Comparison of ENCODE assay signal across 27 mouse cellular contexts in genomic region chr14:21237051-21237450, GRCm38 (mm10).
DNase-seq lines count a peak whose midpoint lies in the region; ATAC-seq and TF ChIP-seq lines count a peak whose summit lies in the region.
"Had no signal": no experiment of that assay in that cellular context is flagged by ENCODE, and none has a peak within 500 bp of the region (broad histone marks: within the 10 kb centered on the region; RNA-seq: fewer than 3 reads in every experiment).

No protein-coding gene starts in this region.

- no peaks in the 10 kb centered on the region for H3K27me3 ChIP-seq in liver, adult 2 months (ENCODE audit: control insufficient read depth, insufficient read depth, low read length)
- no peaks in the 10 kb centered on the region for H3K27me3 ChIP-seq in liver, embryonic 11.5 days (replicated peaks; ENCODE audit: control insufficient read depth, insufficient read depth, low read length)
- no peaks in the 10 kb centered on the region for H3K27me3 ChIP-seq in midbrain, embryonic 11.5 days (ENCODE audit: control insufficient read depth, insufficient read depth, low read length)
- H3K27me3 ChIP-seq in midbrain, embryonic 10.5 days (ENCODE audit: low read depth, poor library complexity, severe bottlenecking) = no peaks in the 10 kb centered on the region
- no peaks in the 10 kb centered on the region for H3K27me3 ChIP-seq in kidney, embryonic 15.5 days
- H3K27me3 ChIP-seq: CH12.LX; embryonic facial prominence, embryonic 13.5 days; embryonic facial prominence, embryonic 15.5 days; forebrain, embryonic 12.5 days; Patski had no signal

- H3K9me3 ChIP-seq in liver, embryonic 11.5 days (ENCODE audit: control insufficient read depth, low read length) = no peaks in the 10 kb centered on the region
- H3K9me3 ChIP-seq in midbrain, embryonic 11.5 days (ENCODE audit: control insufficient read depth, low read length) = no peaks in the 10 kb centered on the region
- no peaks in the 10 kb centered on the region for H3K9me3 ChIP-seq in midbrain, embryonic 10.5 days (replicated peaks)
- H3K9me3 ChIP-seq in kidney, embryonic 15.5 days (replicated peaks) = no peaks in the 10 kb centered on the region
- H3K9me3 ChIP-seq: embryonic facial prominence, embryonic 13.5 days; embryonic facial prominence, embryonic 15.5 days; forebrain, embryonic 10.5 days; forebrain, embryonic 12.5 days; G1E had no signal

- TF ChIP-seq POLR2A in liver, adult 2 months (IDR thresholded peaks at IDR 0.05; ENCODE audit: extremely low read depth, insufficient read depth, low read length) = no peak

- H3K4me3 ChIP-seq in liver, adult 2 months (ENCODE audit: insufficient read depth, low read depth, low read length) = no peak overlapping the region
- no peak overlapping the region for H3K4me3 ChIP-seq in liver, embryonic 11.5 days (ENCODE audit: low read depth, low read length)
- H3K4me3 ChIP-seq in midbrain, embryonic 11.5 days (ENCODE audit: low read depth, low read length) = no peak overlapping the region
- H3K4me3 ChIP-seq in midbrain, embryonic 10.5 days = no peak overlapping the region
- H3K4me3 ChIP-seq in kidney, embryonic 15.5 days (replicated peaks) = no peak overlapping the region
- H3K4me3 ChIP-seq: embryonic facial prominence, embryonic 13.5 days; embryonic facial prominence, embryonic 15.5 days; erythroblast, embryonic 14.5 days; forebrain, embryonic 10.5 days; forebrain, embryonic 12.5 days had no signal

- WGBS in liver, adult 2 months = 71% methylated on average over 2 of the region's 2 CpGs
- 92% methylated on average over 2 of the region's 2 CpGs for WGBS in liver, embryonic 11.5 days
- 98% methylated on average over 2 of the region's 2 CpGs for WGBS in midbrain, embryonic 11.5 days
- WGBS in midbrain, embryonic 10.5 days = 99% methylated on average over 2 of the region's 2 CpGs
- 99% methylated on average over 2 of the region's 2 CpGs for WGBS in kidney, embryonic 15.5 days

- no peak overlapping the region for H3K27ac ChIP-seq in liver, adult 2 months (replicated peaks; ENCODE audit: insufficient read depth, low read depth, low read length)
- H3K27ac ChIP-seq in liver, embryonic 11.5 days (ENCODE audit: low read depth, low read length) = no peak overlapping the region
- no peak overlapping the region for H3K27ac ChIP-seq in midbrain, embryonic 11.5 days (ENCODE audit: low read depth, low read length)
- H3K27ac ChIP-seq in midbrain, embryonic 10.5 days (replicated peaks) = no peak overlapping the region
- no peak overlapping the region for H3K27ac ChIP-seq in kidney, embryonic 15.5 days
- H3K27ac ChIP-seq: embryonic facial prominence, embryonic 13.5 days; embryonic facial prominence, embryonic 15.5 days; forebrain, embryonic 10.5 days; forebrain, embryonic 12.5 days had no signal

- no peak for TF ChIP-seq CTCF in liver, adult 2 months (IDR thresholded peaks at IDR 0.05; ENCODE audit: low read depth, low read length)

- no peak overlapping the region for H3K9ac ChIP-seq in liver, adult 2 months (ENCODE audit: low read depth, low read length)
- H3K9ac ChIP-seq in liver, embryonic 11.5 days (ENCODE audit: low read depth, low read length) = no peak overlapping the region
- no peak overlapping the region for H3K9ac ChIP-seq in midbrain, embryonic 11.5 days (ENCODE audit: low read length)
- no peak overlapping the region for H3K9ac ChIP-seq in kidney, embryonic 15.5 days
- H3K9ac ChIP-seq: embryonic facial prominence, embryonic 13.5 days; embryonic facial prominence, embryonic 15.5 days; forebrain, embryonic 12.5 days had no signal

- peak; percentile 50 for DNase-seq in liver, adult 2 months (ENCODE audit: extremely low read depth, low read depth, low spot score)
- DNase-seq in liver, embryonic 11.5 days (ENCODE audit: low spot score) = no peak
- DNase-seq in midbrain, embryonic 11.5 days (ENCODE audit: low spot score, missing footprints) = peak; percentile 49
- no peak for DNase-seq in midbrain, embryonic 10.5 days (ENCODE audit: low spot score)
- DNase-seq: adrenal gland, adult 2 months; adrenal gland, postnatal 10 days; adrenal gland, postnatal 25 days; B cell, adult 2 months; cerebellum, adult 11 months; cerebellum, adult 18-20 months; cerebellum, adult 8-10 months; cerebellum, adult 9-11 months; cerebellum, postnatal 14 days; cerebellum, postnatal 36 days; embryo, embryonic 11 days had no signal

- H3K79me2 ChIP-seq in liver, adult 2 months (ENCODE audit: control insufficient read depth, insufficient read depth, low read length) = peaks cover 18% of the 10 kb centered on the region; the same call in 1 of the 2 replicates

- H3K4me1 ChIP-seq in liver, adult 2 months (ENCODE audit: control insufficient read depth, insufficient read depth, low read length) = no peaks in the 10 kb centered on the region
- H3K4me1 ChIP-seq in liver, embryonic 11.5 days (replicated peaks; ENCODE audit: control insufficient read depth, insufficient read depth, low read length) = no peaks in the 10 kb centered on the region
- no peaks in the 10 kb centered on the region for H3K4me1 ChIP-seq in midbrain, embryonic 11.5 days (ENCODE audit: control insufficient read depth, insufficient read depth, low read length)
- H3K4me1 ChIP-seq in midbrain, embryonic 10.5 days = no peaks in the 10 kb centered on the region
- H3K4me1 ChIP-seq in kidney, embryonic 15.5 days = no peaks in the 10 kb centered on the region
- H3K4me1 ChIP-seq: embryonic facial prominence, embryonic 13.5 days; embryonic facial prominence, embryonic 15.5 days; forebrain, embryonic 10.5 days; forebrain, embryonic 12.5 days had no signal

- peaks cover 57% of the 10 kb centered on the region for H3K36me3 ChIP-seq in liver, adult 2 months (ENCODE audit: control insufficient read depth, insufficient read depth, low read length)
- peaks cover 2% of the 10 kb centered on the region; the same call in 1 of the 2 replicates for H3K36me3 ChIP-seq in liver, embryonic 11.5 days (ENCODE audit: control insufficient read depth, insufficient read depth, low read length)
- no peaks in the 10 kb centered on the region for H3K36me3 ChIP-seq in midbrain, embryonic 11.5 days (ENCODE audit: control insufficient read depth, insufficient read depth, low read length)
- H3K36me3 ChIP-seq in midbrain, embryonic 10.5 days = no peaks in the 10 kb centered on the region
- H3K36me3 ChIP-seq in kidney, embryonic 15.5 days = 0 out of 2 replicates have a peak, but pooled peaks cover 3% of the 10 kb centered on the region
- H3K36me3 ChIP-seq: forebrain, embryonic 12.5 days had no signal

- no peak overlapping the region for H3K4me2 ChIP-seq in liver, embryonic 11.5 days
- no peak overlapping the region for H3K4me2 ChIP-seq in midbrain, embryonic 11.5 days
- H3K4me2 ChIP-seq in kidney, embryonic 15.5 days = no peak overlapping the region
- H3K4me2 ChIP-seq: embryonic facial prominence, embryonic 13.5 days; embryonic facial prominence, embryonic 15.5 days; forebrain, embryonic 12.5 days had no signal

- no peak for ATAC-seq in liver, embryonic 11.5 days (replicated peaks; ENCODE audit: low FRiP score)
- ATAC-seq in midbrain, embryonic 11.5 days (ENCODE audit: low FRiP score) = no peak
- no peak for ATAC-seq in kidney, embryonic 15.5 days (replicated peaks; ENCODE audit: low FRiP score)
- ATAC-seq: CD4-positive, CD25-positive, alpha-beta regulatory T cell, adult 4 months; forebrain, embryonic 14.5 days; forebrain, embryonic 16.5 days; Patski had no signal

Comparison
In these comparisons a context has a peak if more than half of its experiments do, and no peak if none do; other contexts are left out.
1. DNase-seq: peak in liver, adult 2 months (single experiment) and midbrain, embryonic 11.5 days (single experiment); none in liver, embryonic 11.5 days (single experiment) and midbrain, embryonic 10.5 days (single experiment).